Mouse (Mus musculus) MEL (cell line): ENCODE data around the gene Dcbld1. TPM values are rescaled to one million over a fixed set of nuclear protein-coding genes. Genes with fewer than 3 reads are reported as not detected.

Experiments used
- DNase-seq: peaks from one replicate; pipeline ENCODE4 v3.0.0; 2011; ENCODE audit warnings: low read depth, low spot score
- H3K27ac ChIP-seq: 2 replicates; pipeline ENCODE4 v1.5.1; 2012; ENCODE audit warnings: low read depth, mild to moderate bottlenecking, control low read depth, low read length, moderate library complexity; ENCODE audit not compliant: control insufficient read depth
- H3K27me3 ChIP-seq, 2 experiments: fragments of 150-350 bp in 1 of 2; sonication (generic) in 1 of 2; 2 replicates each; pipeline ENCODE4 v1.6.1; 2012; ENCODE audit warnings: low read length in 2 of 2, mild to moderate bottlenecking in 2 of 2, improper control_type of control experiment in 1 of 2, moderate library complexity in 1 of 2; ENCODE audit not compliant: insufficient read depth in 2 of 2, control insufficient read depth in 1 of 2
- H3K36me3 ChIP-seq, 2 experiments: 2 replicates each; pipeline ENCODE4 v1.6.1; 2012 to 2014; ENCODE audit warnings: low read length in 2 of 2, improper control_type of control experiment in 1 of 2, inconsistent platforms in 1 of 2, mild to moderate bottlenecking in 1 of 2; ENCODE audit not compliant: insufficient read depth in 2 of 2, control insufficient read depth in 1 of 2
- H3K4me1 ChIP-seq, 2 experiments: fragments of 150-350 bp in 1 of 2; sonication (generic) in 1 of 2; 2 replicates each; pipeline ENCODE4 v1.6.1; 2012; ENCODE audit warnings: low read length in 2 of 2, improper control_type of control experiment in 1 of 2, mild to moderate bottlenecking in 1 of 2; ENCODE audit not compliant: insufficient read depth in 2 of 2, control insufficient read depth in 1 of 2
- H3K4me3 ChIP-seq, 2 experiments: fragments of 150-350 bp in 1 of 2; sonication (generic) in 1 of 2; 2 replicates each; pipeline ENCODE4 v1.5.1; 2012; ENCODE audit warnings: low read depth in 2 of 2, low read length in 2 of 2, mild to moderate bottlenecking in 2 of 2, moderate library complexity in 2 of 2, control low read depth in 1 of 2, improper control_type of control experiment in 1 of 2; ENCODE audit not compliant: control insufficient read depth in 1 of 2, insufficient read depth in 1 of 2
- H3K79me2 ChIP-seq: 2 replicates; pipeline ENCODE4 v1.6.1; 2012; ENCODE audit warnings: mild to moderate bottlenecking, low read length, moderate library complexity; ENCODE audit not compliant: control insufficient read depth, poor library complexity, insufficient read depth
- H3K9ac ChIP-seq: 2 replicates; pipeline ENCODE4 v1.6.1; 2012; ENCODE audit warnings: low read depth, mild to moderate bottlenecking, control low read depth, low read length, moderate library complexity; ENCODE audit not compliant: control insufficient read depth, poor library complexity, severe bottlenecking
- H3K9me3 ChIP-seq: fragments of 150-350 bp; sonication (generic); replicated peaks from 2 replicates; pipeline ENCODE4 v1.6.1; 2012; ENCODE audit warnings: mild to moderate bottlenecking, low read length, improper control_type of control experiment, moderate library complexity; ENCODE audit not compliant: insufficient read depth
- BHLHE40 ChIP-seq: IDR thresholded peaks from 2 replicates; pipeline ENCODE4 v1.6.1; 2012; ENCODE audit warnings: low read depth, mild to moderate bottlenecking, inconsistent platforms, low read length, improper control_type of control experiment, borderline replicate concordance
- CHD2 ChIP-seq: IDR thresholded peaks from 2 replicates; pipeline ENCODE4 v1.6.1; 2011; ENCODE audit warnings: low read length, improper control_type of control experiment
- CTCF ChIP-seq, 3 experiments: IDR thresholded peaks in 2 of 3; conservative IDR thresholded peaks in 1 of 3; 2 replicates each; pipeline ENCODE4 v1.5.1; 2011 to 2012; ENCODE audit warnings: low read length in 3 of 3, low read depth in 2 of 3, mild to moderate bottlenecking in 2 of 3, improper control_type of control experiment in 1 of 3, inconsistent platforms in 1 of 3, mixed read lengths in 1 of 3, moderate library complexity in 1 of 3; ENCODE audit not compliant: control insufficient read depth in 1 of 3, insufficient read depth in 1 of 3, poor library complexity in 1 of 3, severe bottlenecking in 1 of 3
- EP300 ChIP-seq, 2 experiments: IDR thresholded peaks; 2 replicates each; pipeline ENCODE4 v1.6.1; 2011; ENCODE audit warnings: improper control_type of control experiment in 2 of 2, low read length in 2 of 2, low read depth in 1 of 2, mild to moderate bottlenecking in 1 of 2
- MAFK ChIP-seq: IDR thresholded peaks from 2 replicates; pipeline ENCODE4 v1.6.1; 2011; ENCODE audit warnings: low read depth, mild to moderate bottlenecking, low read length, improper control_type of control experiment, borderline replicate concordance
- MAX ChIP-seq: IDR thresholded peaks from 2 replicates; pipeline ENCODE4 v1.6.1; 2011; ENCODE audit warnings: low read length, improper control_type of control experiment
- MAZ ChIP-seq: IDR thresholded peaks from 2 replicates; pipeline ENCODE4 v1.6.1; 2012; ENCODE audit warnings: low read depth, mild to moderate bottlenecking, inconsistent platforms, low read length, improper control_type of control experiment
- MYB ChIP-seq: IDR thresholded peaks from 2 replicates; pipeline ENCODE4 v1.6.1; 2011; ENCODE audit warnings: mild to moderate bottlenecking, low read depth, low read length, improper control_type of control experiment
- NELFE ChIP-seq: IDR thresholded peaks from 2 replicates; pipeline ENCODE4 v1.6.1; 2011; ENCODE audit warnings: low read depth, low read length, improper control_type of control experiment
- POLR2A ChIP-seq, 2 experiments: IDR thresholded peaks; 2 replicates each; pipeline ENCODE4 v1.6.1; 2011 to 2012; ENCODE audit warnings: low read length in 2 of 2, mild to moderate bottlenecking in 2 of 2, control low read depth in 1 of 2, improper control_type of control experiment in 1 of 2, low read depth in 1 of 2, moderate library complexity in 1 of 2; ENCODE audit not compliant: control insufficient read depth in 1 of 2, insufficient read depth in 1 of 2, poor library complexity in 1 of 2
- RAD21 ChIP-seq: IDR thresholded peaks from 2 replicates; pipeline ENCODE4 v1.6.1; 2011; ENCODE audit warnings: mild to moderate bottlenecking, low read depth, low read length, improper control_type of control experiment
- SIN3A ChIP-seq: IDR thresholded peaks from 2 replicates; pipeline ENCODE4 v1.6.1; 2012; ENCODE audit warnings: low read length, improper control_type of control experiment, inconsistent platforms
- SMC3 ChIP-seq: IDR thresholded peaks from 2 replicates; pipeline ENCODE4 v1.6.1; 2011; ENCODE audit warnings: low read depth, low read length, improper control_type of control experiment
- TBP ChIP-seq: IDR thresholded peaks from 2 replicates; pipeline ENCODE4 v1.8.0; 2011; ENCODE audit warnings: low read depth, low read length, improper control_type of control experiment
- TCF12 ChIP-seq: IDR thresholded peaks from 2 replicates; pipeline ENCODE4 v1.6.1; 2014; ENCODE audit warnings: low read depth, mild to moderate bottlenecking, inconsistent platforms, low read length, improper control_type of control experiment, moderate library complexity
- UBTF ChIP-seq: IDR thresholded peaks from 2 replicates; pipeline ENCODE4 v1.6.1; 2012; ENCODE audit warnings: low read depth, mild to moderate bottlenecking, inconsistent platforms, low read length, improper control_type of control experiment, moderate library complexity, borderline replicate concordance; ENCODE audit not compliant: insufficient read depth
- USF1 ChIP-seq: IDR thresholded peaks from 2 replicates; pipeline ENCODE4 v1.6.1; 2014; ENCODE audit warnings: low read depth, mild to moderate bottlenecking, inconsistent platforms, low read length, improper control_type of control experiment, moderate library complexity
- USF2 ChIP-seq, 2 experiments: IDR thresholded peaks; 2 replicates each; pipeline ENCODE4 v1.6.1; 2011 to 2012; ENCODE audit warnings: improper control_type of control experiment in 2 of 2, low read length in 2 of 2, borderline replicate concordance in 1 of 2, inconsistent platforms in 1 of 2, low read depth in 1 of 2, mild to moderate bottlenecking in 1 of 2; ENCODE audit not compliant: insufficient read depth in 1 of 2
- ZMIZ1 ChIP-seq: IDR thresholded peaks from 2 replicates; pipeline ENCODE4 v1.6.1; 2012; ENCODE audit warnings: low read depth, mild to moderate bottlenecking, inconsistent platforms, low read length, improper control_type of control experiment, moderate library complexity
- polyA plus RNA-seq, 2 experiments: library from polyadenylated mRNA; stranded (reverse) in 1 of 2; unstranded in 1 of 2; fragments of >175 nt in 1 of 2; fragments of >200 nt in 1 of 2; gene quantifications; 2 replicates each; pipeline versions ENCODE4 v1.2.1 to v1.2.4; 2012; ENCODE audit warnings: low replicate concordance in 2 of 2, low read depth in 1 of 2; ENCODE audit not compliant: insufficient read length in 2 of 2, insufficient read depth in 1 of 2, missing spikeins in 1 of 2
- total RNA-seq: library from RNA; depleted of rRNA; stranded (reverse); fragments of 300-350 nt; gene quantifications from 2 replicates; pipeline ENCODE4 v1.2.3, GENCODE M21; 2012; rRNA removed

Dcbld1 gene
- total RNA-seq (4.0 and 4.5 TPM in 2 replicates), polyA plus RNA-seq (1 to 10 TPM in 1 of 2 experiments, not detected in 1; 7.1 TPM)

DNA sequence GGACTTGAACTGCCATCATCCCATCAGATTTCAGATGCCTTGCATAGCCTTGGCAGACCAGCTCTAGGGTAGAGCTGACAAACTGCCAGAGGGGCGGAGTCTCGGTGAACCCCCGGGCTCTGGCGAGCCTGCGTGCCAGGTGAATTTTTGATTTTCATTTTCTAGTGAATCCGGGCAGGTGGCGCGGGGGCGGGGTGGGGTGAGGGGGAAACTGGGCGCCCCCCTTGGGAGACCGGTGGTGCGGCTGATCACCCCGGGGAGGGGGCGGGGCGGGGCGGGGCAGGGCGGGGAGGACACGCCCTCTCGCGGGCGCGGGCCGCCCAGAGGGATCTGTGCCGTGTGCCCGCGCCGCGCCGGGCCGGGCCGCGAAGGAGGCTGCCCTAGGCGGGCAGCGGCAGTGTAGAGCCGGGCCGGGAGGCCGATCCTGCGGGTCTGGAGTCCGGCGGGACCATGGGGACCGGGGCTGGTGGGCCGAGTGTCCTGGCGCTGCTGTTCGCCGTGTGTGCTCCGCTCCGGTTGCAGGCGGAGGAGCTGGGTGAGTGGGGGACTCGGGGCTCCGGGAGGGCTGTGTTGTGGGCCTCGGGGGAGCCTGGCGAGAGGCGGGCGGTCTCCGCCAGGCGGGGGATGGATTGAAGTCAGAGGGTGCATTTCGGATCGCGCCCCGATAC is at the start of gene Dcbld1:
Gene Dcbld1, plus strand, starts transcription at position 319 of the 668 bp plus-strand sequence.
- DNase-seq = peak; percentile 72

DNA sequence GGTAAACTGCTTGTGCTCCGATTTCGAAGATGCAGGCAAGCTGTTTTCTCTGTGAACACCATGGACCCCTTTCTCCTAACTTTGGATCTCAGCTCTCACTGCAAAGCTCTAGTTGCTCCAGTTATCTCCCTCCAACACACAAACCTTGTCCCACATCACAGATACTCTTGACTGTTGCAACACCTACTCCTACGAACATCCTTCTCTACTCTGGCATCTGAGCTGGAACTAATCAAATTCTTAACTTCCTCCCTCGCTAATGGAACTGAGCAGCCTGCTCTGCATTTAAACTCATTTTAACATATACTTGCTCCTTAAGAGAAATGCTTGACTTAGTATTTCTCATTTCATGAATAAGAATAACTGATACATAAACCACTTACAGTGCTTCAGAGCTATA is 47.5 kb upstream of the Dcbld1 start:
- Histone ChIP-seq H3K4me3 (no peak overlapping the region), H3K9me3 (no peaks in the 10 kb centered on the region), H3K4me1 (no peaks in the 10 kb centered on the region), H3K27ac (no peak overlapping the region), H3K36me3 (no peaks in the 10 kb centered on the region), H3K79me2 (no peaks in the 10 kb centered on the region)
- DNase-seq = no peak
- TF ChIP-seq EP300 (IDR thresholded peaks at IDR 0.05; ENCODE audit: low read depth in 1 of 2, low read length in 2 of 2) = no peak
- no peak for TF ChIP-seq SMC3
- TF ChIP-seq UBTF = no peak
- TF ChIP-seq MAZ = no peak
- no peak for TF ChIP-seq TCF12
- TF ChIP-seq USF2 (IDR thresholded peaks at IDR 0.05; ENCODE audit: borderline replicate concordance in 1 of 2, insufficient read depth in 1 of 2, low read depth in 1 of 2, low read length in 2 of 2) = no peak
- no peak for TF ChIP-seq MAFK
- TF ChIP-seq USF1 = no peak
- no peak for TF ChIP-seq SIN3A
- no peak for TF ChIP-seq CTCF (IDR thresholded peaks at IDR 0.05 in 2 of 3, conservative IDR thresholded peaks at IDR 0.05 in 1 of 3; ENCODE audit: control insufficient read depth in 1 of 3, insufficient read depth in 1 of 3, low read depth in 2 of 3, low read length in 3 of 3, poor library complexity in 1 of 3, severe bottlenecking in 1 of 3)
- no peak for TF ChIP-seq CHD2
- no peak for TF ChIP-seq MYB
- no peak for TF ChIP-seq MAX
- TF ChIP-seq ZMIZ1 = no peak
- no peak for TF ChIP-seq POLR2A (IDR thresholded peaks at IDR 0.05; ENCODE audit: control insufficient read depth in 1 of 2, insufficient read depth in 1 of 2, low read depth in 1 of 2, low read length in 2 of 2, poor library complexity in 1 of 2)
- TF ChIP-seq RAD21 = no peak
- TF ChIP-seq BHLHE40 = no peak
- TF ChIP-seq, all 39 proteins: peak for 0
- Histone ChIP-seq H3K9ac (no peak overlapping the region), H3K27me3 (no peaks in the 10 kb centered on the region)

More for the DNA sequence above, at the start of gene Dcbld1:
- Histone ChIP-seq H3K4me3 (peak within 1 kb of the TSS; percentile 71 to 82), H3K36me3 (no peaks in the 10 kb centered on the region), H3K9ac (peak within 1 kb of the TSS; percentile 78), H3K79me2 (peaks cover 7% of the 10 kb centered on the region; the same call in 1 of the 2 replicates), H3K9me3 (no peaks in the 10 kb centered on the region), H3K4me1 (peaks cover 0 to 5% of the 10 kb centered on the region in 2 experiments; a peak in 2 of 4 replicates), H3K27me3 (peaks cover 0 to 1% of the 10 kb centered on the region in 2 experiments; a peak in 1 of 4 replicates), H3K27ac (peak within 1 kb of the TSS; percentile 36)
- peak; percentile 50 for TF ChIP-seq NELFE
- TF ChIP-seq TBP = no peak
- TF ChIP-seq POLR2A (IDR thresholded peaks at IDR 0.05; ENCODE audit: control insufficient read depth in 1 of 2, insufficient read depth in 1 of 2, low read depth in 1 of 2, low read length in 2 of 2, poor library complexity in 1 of 2) = peak; percentile 64 to 75; a peak in 3 of 4 replicates
- TF ChIP-seq MAX = 0 out of 2 replicates have a peak, but pooled peaks have one; percentile 21
